Mouse (Mus musculus): Measurements from ENCODE around the gene Fmnl2.

Gene Fmnl2

DNA sequence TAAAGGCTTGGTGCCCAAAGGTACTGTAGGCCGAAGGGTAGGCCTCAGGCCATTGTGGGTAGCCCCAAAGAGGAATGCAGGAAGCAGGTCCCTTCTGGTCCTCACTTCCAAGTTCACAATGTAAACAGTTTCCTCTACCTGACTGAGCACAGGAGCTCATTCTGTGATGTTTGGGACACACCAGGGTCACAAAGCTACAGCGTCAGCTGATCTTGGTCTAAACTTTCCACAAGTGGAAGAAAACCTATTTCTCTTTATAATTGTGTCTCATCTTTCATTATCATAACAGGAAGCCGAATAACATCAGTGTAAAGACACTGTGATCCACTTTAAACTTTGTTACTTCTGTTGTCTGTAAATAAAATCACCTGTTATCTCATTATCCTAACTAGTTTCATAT, 237.8 kb downstream of the Fmnl2 start:
- DNase-seq (ENCODE audit: inconsistent age in 2 of 2, low spot score in 1 of 2), result no peak

- DNase-seq (ENCODE audit: inconsistent age in 2 of 2, low spot score in 1 of 2), result no peak
These were observed 242.4 kb downstream of the Fmnl2 start for GRCm38 (mm10) chr2:53100093-53100492.

DNA sequence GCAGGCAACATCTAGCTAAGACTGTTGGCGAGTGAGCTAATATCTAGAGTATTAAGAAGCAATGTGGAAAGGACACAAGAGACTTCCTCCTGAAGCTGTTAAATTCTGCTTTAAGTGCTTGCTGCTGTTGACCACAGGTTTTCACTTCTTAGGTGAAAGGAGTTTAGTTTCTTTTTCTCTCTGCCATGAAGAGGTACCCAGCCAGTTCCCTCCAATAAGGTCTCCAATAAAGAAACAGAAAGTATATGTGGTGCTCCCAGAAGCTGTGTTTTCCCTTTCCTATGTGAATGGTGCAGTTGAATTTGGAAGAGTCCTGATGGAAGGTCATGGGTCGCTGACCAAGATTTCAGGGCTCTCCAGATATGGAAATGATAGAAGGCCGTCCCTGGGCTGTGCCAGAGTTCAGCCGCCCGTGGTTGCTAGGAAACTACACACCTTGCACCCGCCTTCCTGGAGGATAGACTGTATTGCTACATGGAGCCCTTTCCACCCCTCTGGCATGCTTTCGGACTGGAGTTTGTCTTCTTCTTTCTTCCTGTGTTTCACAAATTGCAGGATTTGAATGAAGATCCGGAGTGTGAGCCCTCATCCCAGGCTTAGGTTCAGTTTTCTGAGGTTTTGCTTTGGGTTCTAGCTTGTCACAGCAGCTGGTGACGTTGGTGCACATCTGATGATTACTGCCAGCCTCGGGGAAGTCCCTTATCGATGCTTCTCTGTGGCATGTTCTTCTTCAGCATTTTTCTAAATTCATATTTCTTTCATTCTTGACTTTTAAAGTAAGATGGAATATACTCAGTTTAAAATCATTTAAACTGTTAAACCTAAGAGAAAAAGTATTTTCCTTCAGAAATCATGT, 244.5 kb downstream of the Fmnl2 start:
- DNase-seq (ENCODE audit: inconsistent age in 2 of 2, low spot score in 1 of 2), result peak in 1 of 2 experiments; percentile 70

- peak; percentile 66 to 84 for DNase-seq (ENCODE audit: inconsistent age in 2 of 2, low spot score in 1 of 2)
These were observed 245.2 kb downstream of the Fmnl2 start for GRCm38 (mm10) chr2:53102901-53103300.

DNA sequence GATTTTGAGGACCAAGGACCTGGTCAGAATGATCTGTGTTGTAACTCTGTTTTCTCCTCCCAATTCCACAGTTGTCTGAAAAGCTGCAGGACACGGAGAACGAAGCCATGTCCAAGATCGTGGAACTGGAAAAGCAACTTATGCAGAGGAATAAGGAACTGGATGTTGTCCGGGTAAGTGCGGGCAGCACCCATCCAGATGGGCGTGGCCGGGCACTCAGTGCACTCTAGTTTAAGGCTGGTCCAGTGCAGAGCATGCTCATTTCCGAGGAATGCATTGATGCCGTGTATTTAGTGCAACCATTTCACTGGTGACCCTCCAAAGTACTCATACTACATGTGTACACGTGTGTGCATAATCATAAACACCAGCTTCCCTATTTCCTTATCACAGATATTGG, 247.7 kb downstream of the Fmnl2 start:
- no peak for DNase-seq (ENCODE audit: inconsistent age in 2 of 2, low spot score in 1 of 2)

DNA sequence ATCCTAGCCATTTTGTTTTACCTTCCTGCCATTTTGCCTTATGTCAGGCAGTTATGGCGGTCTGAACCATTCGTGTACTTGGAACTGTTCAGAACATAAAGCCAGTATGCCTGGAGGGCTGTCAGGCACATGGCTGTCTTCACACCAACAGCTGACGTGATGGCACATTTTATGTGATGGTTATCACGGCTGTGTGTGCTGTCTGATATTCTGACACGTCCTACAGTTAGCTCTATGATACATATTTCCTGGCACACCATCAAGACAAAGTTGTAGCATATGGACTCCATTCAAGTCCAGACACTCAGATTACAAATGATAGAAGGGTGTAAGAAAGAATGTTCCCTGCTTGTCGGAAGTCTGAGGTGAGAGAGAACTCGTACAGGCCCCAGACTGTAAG, 248.4 kb downstream of the Fmnl2 start:
- no peak for DNase-seq (ENCODE audit: inconsistent age in 2 of 2, low spot score in 1 of 2)

- no peak for DNase-seq (ENCODE audit: inconsistent age in 2 of 2, low spot score in 1 of 2)
These were observed 248.8 kb downstream of the Fmnl2 start for GRCm38 (mm10) chr2:53106472-53106871.

GRCm38 (mm10) chr2:53108547-53108946, 250.9 kb downstream of the Fmnl2 start:
- DNase-seq (ENCODE audit: inconsistent age in 2 of 2, low spot score in 1 of 2), result peak in 1 of 2 experiments; percentile 57

DNA sequence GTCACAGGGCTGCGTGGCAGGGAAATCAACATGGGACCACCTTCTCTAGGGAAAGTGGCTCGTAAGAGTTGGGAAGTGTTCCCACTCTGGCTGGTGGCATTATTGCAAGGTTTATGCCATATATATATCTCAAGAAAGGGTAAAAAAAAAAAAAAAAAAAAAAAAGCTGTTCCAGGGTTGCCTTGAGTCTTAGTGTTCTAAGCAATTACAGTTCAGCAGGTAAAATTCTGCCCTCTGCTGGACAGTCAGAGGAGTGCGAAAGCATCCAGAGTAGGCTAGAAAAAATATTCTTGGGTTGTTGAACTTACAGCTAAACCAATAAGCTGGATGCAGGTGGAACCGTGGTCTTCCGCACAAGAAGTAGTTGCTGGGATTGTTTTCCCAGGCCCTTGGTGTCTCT, 264.1 kb downstream of the Fmnl2 start:
- peak; percentile 30 to 75 for DNase-seq (ENCODE audit: inconsistent age in 2 of 2, low spot score in 1 of 2)

- peak in 1 of 2 experiments; percentile 39 for DNase-seq (ENCODE audit: inconsistent age in 2 of 2, low spot score in 1 of 2)
These were observed 268.3 kb downstream of the Fmnl2 start for GRCm38 (mm10) chr2:53125998-53126397.

- DNase-seq (ENCODE audit: inconsistent age in 2 of 2, low spot score in 1 of 2), result no peak
These were observed 271.4 kb downstream of the Fmnl2 start for GRCm38 (mm10) chr2:53129070-53129469.

GRCm38 (mm10) chr2:53131567-53131966, 273.9 kb downstream of the Fmnl2 start:
- DNase-seq (ENCODE audit: inconsistent age in 2 of 2, low spot score in 1 of 2), result no peak

GRCm38 (mm10) chr2:53146852-53147251, 289.2 kb downstream of the Fmnl2 start:
- no peak for DNase-seq (ENCODE audit: inconsistent age in 2 of 2, low spot score in 1 of 2)

GRCm38 (mm10) chr2:53173966-53174365, 316.3 kb downstream of the Fmnl2 start:
- DNase-seq (ENCODE audit: inconsistent age in 2 of 2, low spot score in 1 of 2), result no peak

DNA sequence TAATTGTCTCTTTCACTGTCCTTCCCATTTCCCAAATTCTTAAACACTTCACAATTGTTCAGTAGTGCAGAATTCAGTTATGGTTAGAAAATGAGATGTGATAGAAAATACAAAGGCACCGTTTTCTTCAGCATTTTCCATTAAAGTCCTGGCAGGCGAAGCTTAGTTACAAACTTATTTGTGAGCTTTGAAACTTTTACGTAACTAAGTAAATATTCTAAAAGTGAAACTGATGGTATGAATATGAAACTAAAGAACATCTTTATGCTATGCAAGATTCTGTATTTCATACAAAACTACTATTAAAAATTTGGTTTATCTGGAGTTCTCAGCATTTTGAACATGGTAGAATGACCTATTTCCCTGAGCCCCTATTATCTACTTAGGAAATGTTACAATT, 321.3 kb downstream of the Fmnl2 start:
- no peak for DNase-seq (ENCODE audit: inconsistent age in 2 of 2, low spot score in 1 of 2)

DNA sequence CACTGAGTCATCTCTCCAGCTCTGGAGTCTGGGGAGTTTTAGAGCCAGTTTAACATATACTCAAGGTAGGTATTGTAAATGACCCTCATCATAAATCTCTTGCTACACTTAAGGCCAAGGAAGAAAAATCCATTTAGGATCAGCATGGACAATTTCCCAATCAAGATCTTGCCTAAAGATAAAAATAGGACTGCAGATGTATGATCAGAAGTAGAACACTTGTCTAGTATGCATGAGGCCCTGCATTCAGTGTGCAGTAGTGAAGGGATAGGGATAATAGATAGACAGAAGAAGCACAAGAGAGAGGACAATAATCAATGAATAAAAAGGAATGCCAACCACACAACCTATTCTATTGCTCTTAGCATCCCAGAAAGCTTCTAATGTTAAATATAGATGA, 322.2 kb downstream of the Fmnl2 start:
- DNase-seq (ENCODE audit: inconsistent age in 2 of 2, low spot score in 1 of 2), result no peak

Measured in adrenal gland, adult (tissue).